Mouse (Mus musculus) heart, adult 2 months (tissue): ENCODE data around the gene Odf2.

Source experiments
- CTCF ChIP-seq: fragments of 200-600 bp; IDR thresholded peaks from 2 replicates; pipeline ENCODE4 v1.8.1; 2022; ENCODE audit warnings: antibody characterized with exemption, mild to moderate bottlenecking, moderate library complexity
- POLR2A ChIP-seq: fragments of 200-500 bp; IDR thresholded peaks from 2 replicates; pipeline ENCODE4 v1.6.1; 2011; ENCODE audit warnings: mild to moderate bottlenecking, low read depth, low read length, control low read depth; ENCODE audit not compliant: insufficient read depth

- TF ChIP-seq CTCF (no peak), POLR2A (no peak)
Measured at GRCm38 (mm10) chr2:29873801-29874200, 15.2 kb upstream of the Odf2 start.
